Mouse (Mus musculus) ES-Bruce4 (cell line): ENCODE results near the gene Fabp3. TPM values are rescaled to one million over a fixed set of nuclear protein-coding genes. Genes with fewer than 3 reads are reported as not detected.

Experiments used
- H3K27ac ChIP-seq: 2 replicates; pipeline ENCODE4 v1.5.1; 2012; ENCODE audit warnings: low read length, inconsistent platforms; ENCODE audit not compliant: insufficient read depth
- H3K27me3 ChIP-seq: 2 replicates; pipeline ENCODE4 v1.6.1; 2012; ENCODE audit warnings: mild to moderate bottlenecking, low read length, inconsistent platforms; ENCODE audit not compliant: control insufficient read depth, poor library complexity, insufficient read depth, severe bottlenecking
- H3K36me3 ChIP-seq: 2 replicates; pipeline ENCODE4 v1.6.1; 2012; ENCODE audit warnings: inconsistent platforms, mild to moderate bottlenecking, low read length, moderate library complexity; ENCODE audit not compliant: control insufficient read depth, poor library complexity, insufficient read depth, severe bottlenecking
- H3K4me1 ChIP-seq: one replicate; pipeline ENCODE4 v1.8.1; 2011; ENCODE audit warnings: low read length; ENCODE audit not compliant: control insufficient read depth, insufficient read depth
- H3K4me3 ChIP-seq: 2 replicates; pipeline ENCODE4 v1.5.1; 2011; ENCODE audit warnings: low read depth, mild to moderate bottlenecking, low read length
- H3K9ac ChIP-seq: 2 replicates; pipeline ENCODE4 v1.6.1; 2012; ENCODE audit warnings: low read depth, mild to moderate bottlenecking, inconsistent platforms; ENCODE audit not compliant: poor library complexity, severe bottlenecking
- H3K9me3 ChIP-seq: replicated peaks from 2 replicates; pipeline ENCODE4 v1.6.1; 2012; ENCODE audit warnings: mild to moderate bottlenecking, low read length, inconsistent platforms; ENCODE audit not compliant: control insufficient read depth, poor library complexity, insufficient read depth, severe bottlenecking
- CTCF ChIP-seq: IDR thresholded peaks from one replicate; pipeline ENCODE4 v1.8.1; 2011; ENCODE audit warnings: low read depth, low read length
- EP300 ChIP-seq: IDR thresholded peaks from 2 replicates; pipeline ENCODE4 v1.6.1; 2011; ENCODE audit warnings: low read depth, low read length; ENCODE audit not compliant: insufficient read depth
- POLR2A ChIP-seq: IDR thresholded peaks from one replicate; pipeline ENCODE4 v1.8.1; 2011; ENCODE audit warnings: low read length; ENCODE audit not compliant: insufficient read depth
- polyA plus RNA-seq: library from polyadenylated mRNA; stranded (reverse); fragments of >200 nt; gene quantifications from 2 replicates; pipeline ENCODE4 v1.2.4, GENCODE M21; 2011; ENCODE audit warnings: low read depth; ENCODE audit not compliant: missing spikeins, insufficient read depth, insufficient read length

Fabp3 gene
- polyA plus RNA-seq, 1 experiment = 803 TPM

DNA sequence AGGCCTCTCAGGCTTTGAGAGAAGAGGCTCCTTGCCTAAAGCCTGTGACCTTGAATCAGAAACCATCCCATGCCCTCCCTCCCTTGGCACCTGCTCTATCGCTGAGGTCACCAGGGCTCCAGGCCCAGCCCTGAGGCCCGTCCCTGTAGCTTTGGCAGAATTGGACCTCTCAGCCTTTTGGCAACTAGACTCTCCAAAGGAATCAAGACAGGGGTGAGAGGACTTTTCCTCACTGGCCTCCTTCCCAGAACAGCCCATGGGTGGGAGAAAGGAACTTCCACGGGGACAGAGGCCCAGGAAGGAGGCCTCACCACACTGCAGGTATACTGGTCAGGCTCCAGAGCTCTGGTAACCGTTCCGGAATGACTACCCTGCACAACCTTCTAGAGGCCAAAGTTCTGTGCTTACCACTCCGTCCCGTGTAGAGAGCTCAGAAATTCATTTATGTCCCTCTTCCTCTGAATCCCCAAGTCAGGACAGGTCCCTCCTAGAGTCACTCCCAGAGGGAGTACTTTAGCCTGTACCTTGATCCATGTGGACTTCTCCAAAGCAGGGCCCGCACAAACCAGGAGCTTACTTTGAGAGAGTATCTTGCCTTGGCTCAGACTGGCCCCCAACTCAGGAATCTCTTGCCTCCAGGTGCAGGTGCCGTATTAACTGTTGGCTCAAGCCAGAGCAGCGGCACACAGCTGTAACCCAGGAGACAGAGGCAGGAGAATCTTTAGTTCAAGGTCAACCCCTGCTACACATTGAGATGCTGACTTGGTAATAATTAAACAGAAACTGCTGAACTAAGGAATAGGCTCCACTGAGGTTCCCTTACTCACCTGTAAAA lies 1.4 kb upstream of the Fabp3 start:
- Histone ChIP-seq H3K27ac (peak overlapping the region; percentile 61), H3K4me3 (peak overlapping the region; percentile 36), H3K9me3 (no peaks in the 10 kb centered on the region), H3K4me1 (peaks cover 13% of the 10 kb centered on the region), H3K27me3 (no peaks in the 10 kb centered on the region), H3K9ac (peak overlapping the region; percentile 64), H3K36me3 (peaks cover 9% of the 10 kb centered on the region)
- TF ChIP-seq CTCF = no peak
- TF ChIP-seq EP300 = 0 out of 2 replicates have a peak, but pooled peaks have one; percentile 39
- TF ChIP-seq POLR2A = no peak

DNA sequence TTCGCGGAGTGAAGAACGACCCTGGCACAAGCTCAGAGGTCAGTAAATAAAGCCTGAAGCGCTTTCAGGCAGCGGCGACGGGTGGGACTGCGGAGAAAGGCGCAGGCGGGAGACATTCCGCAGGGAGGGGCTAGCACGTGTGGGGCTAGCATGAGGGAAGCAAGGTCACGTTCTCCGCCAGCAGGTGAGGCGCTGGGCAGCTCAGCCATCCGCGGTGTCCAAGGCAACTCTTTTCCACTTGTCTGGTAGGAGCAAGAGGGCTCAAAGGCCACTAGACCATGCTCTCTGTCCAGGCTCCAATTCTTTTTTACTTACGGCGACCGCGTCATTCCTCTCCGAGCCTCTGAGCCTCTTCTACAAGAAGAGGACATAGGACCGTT lies 554 bp upstream of the Fabp3 start:
- Histone ChIP-seq H3K4me1 (peaks cover 13% of the 10 kb centered on the region), H3K4me3 (peak overlapping the region; percentile 61), H3K27ac (peak overlapping the region; percentile 61; the same call in 1 of the 2 replicates), H3K9me3 (no peaks in the 10 kb centered on the region), H3K36me3 (peaks cover 15% of the 10 kb centered on the region), H3K27me3 (no peaks in the 10 kb centered on the region), H3K9ac (peak overlapping the region; percentile 87)
- no peak for TF ChIP-seq POLR2A
- TF ChIP-seq CTCF = no peak
- TF ChIP-seq EP300 = peak; percentile 100

DNA sequence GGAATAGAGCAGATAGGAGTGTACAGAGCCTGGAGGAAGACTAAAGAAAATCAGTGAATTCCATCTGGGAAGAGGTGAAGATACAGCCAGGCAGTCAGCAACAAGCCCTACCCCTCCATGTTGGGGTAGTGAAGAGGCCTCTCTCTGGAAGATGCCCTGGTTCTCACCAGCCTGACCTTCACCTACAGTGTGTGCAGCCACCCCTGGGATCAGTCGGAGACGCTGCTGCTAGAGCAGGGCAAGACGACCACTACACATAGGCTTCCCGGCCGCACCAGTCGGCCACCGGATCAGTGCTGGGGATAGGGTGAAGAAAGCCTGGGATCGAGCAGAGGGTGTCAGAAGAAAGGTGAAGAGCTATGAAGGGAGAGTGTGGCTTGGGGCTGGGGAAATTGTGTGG lies 859 bp downstream of the Fabp3 start:
- H3K27me3 ChIP-seq = no peaks in the 10 kb centered on the region

DNA sequence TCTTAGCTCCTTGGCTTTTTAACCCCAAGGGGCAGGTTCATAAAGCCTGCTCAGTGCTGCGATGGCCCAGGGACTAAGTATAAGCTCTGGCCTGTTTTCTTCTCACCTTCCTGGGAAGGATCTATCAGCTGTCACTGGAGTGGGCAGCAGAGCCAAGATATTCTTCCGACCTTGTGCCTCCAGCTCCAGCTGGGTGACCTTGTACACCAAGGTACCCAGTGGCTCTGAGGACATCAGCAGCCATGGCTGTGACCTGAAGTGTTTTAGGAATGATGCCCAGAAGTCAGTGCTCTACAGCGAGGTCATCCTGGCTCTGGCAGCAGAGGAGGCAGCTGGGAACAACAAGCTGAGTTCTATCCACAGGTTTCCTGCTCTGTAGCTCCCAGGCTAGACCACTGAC lies 4.1 kb downstream of the Fabp3 start:
- H3K27me3 ChIP-seq = no peaks in the 10 kb centered on the region
- TF ChIP-seq EP300 (no peak), CTCF (no peak), POLR2A (no peak)
- peaks cover 42% of the 10 kb centered on the region for H3K36me3 ChIP-seq
- H3K4me1 ChIP-seq = no peaks in the 10 kb centered on the region
- H3K9me3 ChIP-seq = no peaks in the 10 kb centered on the region
- no peak overlapping the region for H3K4me3 ChIP-seq
- H3K9ac ChIP-seq = no peak overlapping the region
- no peak overlapping the region for H3K27ac ChIP-seq

More for the DNA sequence above, 859 bp downstream of the Fabp3 start:
- TF ChIP-seq POLR2A (no peak), EP300 (no peak), CTCF (no peak)
- H3K9me3 ChIP-seq = no peaks in the 10 kb centered on the region
- H3K4me3 ChIP-seq = peak overlapping the region; percentile 61
- H3K9ac ChIP-seq = peak overlapping the region; percentile 87
- peaks cover 13% of the 10 kb centered on the region for H3K4me1 ChIP-seq
- H3K36me3 ChIP-seq = peaks cover 29% of the 10 kb centered on the region
- H3K27ac ChIP-seq = no peak overlapping the region

DNA sequence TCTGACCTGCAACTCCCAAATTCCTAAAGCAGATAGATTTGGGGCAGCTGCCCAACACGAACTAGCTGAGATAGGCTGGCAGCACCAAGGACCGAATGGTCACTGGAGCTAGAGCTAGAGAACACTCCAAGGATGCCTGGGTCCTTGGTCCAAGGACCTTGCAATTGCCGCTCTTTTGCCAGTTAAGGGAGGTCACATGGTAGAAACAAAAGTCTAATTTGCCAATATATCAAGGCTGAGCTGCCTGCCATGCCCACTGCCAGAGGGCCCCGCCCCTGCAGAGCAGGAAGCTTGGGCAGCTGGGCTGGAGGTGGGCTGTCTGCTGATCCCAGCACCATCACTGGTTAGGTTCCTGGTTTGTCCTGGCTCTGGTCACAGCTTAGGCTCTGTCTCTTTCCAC lies 5.2 kb downstream of the Fabp3 start:
- no peak for TF ChIP-seq CTCF
- no peak for TF ChIP-seq EP300
- TF ChIP-seq POLR2A = no peak
- Histone ChIP-seq H3K27me3 (no peaks in the 10 kb centered on the region), H3K27ac (no peak overlapping the region), H3K9me3 (no peaks in the 10 kb centered on the region), H3K9ac (no peak overlapping the region), H3K4me3 (no peak overlapping the region), H3K4me1 (peaks cover 1% of the 10 kb centered on the region), H3K36me3 (peaks cover 42% of the 10 kb centered on the region)

DNA sequence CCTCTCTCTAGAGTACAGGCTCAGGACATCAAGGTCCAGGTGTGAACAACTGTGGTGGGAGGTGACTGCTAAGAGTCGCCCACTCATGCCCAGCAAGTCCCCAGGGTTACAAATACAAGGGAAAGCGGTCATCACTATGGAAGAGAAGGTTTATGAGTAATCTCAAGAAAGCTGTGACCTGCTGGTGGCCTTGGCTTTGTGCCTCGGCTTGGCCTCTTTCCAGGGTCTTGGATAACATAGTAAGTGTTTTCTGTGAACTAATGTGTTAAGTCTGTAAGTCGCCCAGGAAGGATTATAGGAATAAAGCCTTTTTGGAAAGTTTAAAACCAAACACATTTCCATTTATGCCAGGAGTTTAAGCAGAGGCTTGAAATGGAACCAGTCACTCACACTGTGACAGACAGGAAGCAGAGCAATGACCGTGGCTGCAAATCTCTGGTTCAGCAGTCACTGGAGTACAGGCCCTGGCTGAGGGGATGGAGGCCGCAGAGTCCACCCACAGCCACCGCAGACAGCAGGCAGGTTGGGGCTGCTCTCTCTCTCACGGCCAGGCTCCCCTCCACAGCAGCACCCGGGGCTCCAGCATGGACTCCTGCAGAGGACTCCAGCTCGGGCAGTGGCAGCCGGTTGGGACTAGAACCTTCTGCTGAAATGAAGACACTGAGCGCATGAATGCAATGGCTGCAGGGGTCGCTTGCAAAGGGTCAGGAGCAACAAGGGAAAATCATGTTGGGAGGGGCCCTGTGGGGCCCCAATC lies 7.6 kb downstream of the Fabp3 start:
- peaks cover 42% of the 10 kb centered on the region for H3K36me3 ChIP-seq
- no peak overlapping the region for H3K27ac ChIP-seq
- no peaks in the 10 kb centered on the region for H3K9me3 ChIP-seq
- no peaks in the 10 kb centered on the region for H3K27me3 ChIP-seq
- TF ChIP-seq EP300 (no peak), POLR2A (no peak), CTCF (no peak)
- H3K4me3 ChIP-seq = no peak overlapping the region
- H3K4me1 ChIP-seq = peaks cover 1% of the 10 kb centered on the region
- no peak overlapping the region for H3K9ac ChIP-seq
